In the genomic region with DNA sequence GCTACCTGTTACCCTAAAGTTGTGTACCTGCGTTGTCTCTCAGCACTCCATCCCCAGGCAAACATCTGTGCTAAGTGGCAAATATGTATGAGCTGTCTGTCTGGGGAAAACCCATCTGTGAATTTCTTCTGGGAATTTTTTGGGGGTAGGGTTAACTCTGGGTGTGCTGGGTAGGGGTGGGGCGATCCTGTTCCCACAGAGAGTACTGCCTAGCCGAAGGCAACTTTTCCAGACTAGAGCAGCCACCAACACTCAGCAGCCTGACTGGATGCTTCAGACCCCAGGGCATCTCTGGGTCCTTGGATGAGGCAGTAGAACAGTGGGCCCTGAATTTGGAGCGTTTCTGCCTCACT, we compare ENCODE assay signal across 9 mouse cellular contexts. TPM values are rescaled to one million over a fixed set of nuclear protein-coding genes. Genes with fewer than 3 reads are reported as not detected.
DNase-seq lines count a peak whose midpoint lies in the region; ATAC-seq and TF ChIP-seq lines count a peak whose summit lies in the region.
"Had no signal": no experiment of that assay in that cellular context is flagged by ENCODE, and none has a peak within 500 bp of the region (broad histone marks: within the 10 kb centered on the region; RNA-seq: fewer than 3 reads in every experiment).

No protein-coding gene starts in this region.

- H3K36me3 ChIP-seq in intestine, embryonic 15.5 days, result no peaks in the 10 kb centered on the region
- H3K36me3 ChIP-seq in intestine, postnatal 0 days (ENCODE audit: control insufficient read depth, insufficient read depth), result no peaks in the 10 kb centered on the region
- no peaks in the 10 kb centered on the region for H3K36me3 ChIP-seq in stomach, embryonic 16.5 days (ENCODE audit: control insufficient read depth, insufficient read depth, low read length)
- H3K36me3 ChIP-seq in stomach, postnatal 0 days (ENCODE audit: control insufficient read depth, insufficient read depth, low read length), result no peaks in the 10 kb centered on the region
- no peaks in the 10 kb centered on the region for H3K36me3 ChIP-seq in hindbrain, embryonic 13.5 days
- H3K36me3 ChIP-seq in neural tube, embryonic 15.5 days, result no peaks in the 10 kb centered on the region
- H3K36me3 ChIP-seq: liver, embryonic 13.5 days had no signal

- DNase-seq in stomach, postnatal 0 days (ENCODE audit: low spot score), result no peak
- no peak for DNase-seq in ovary, adult 18-20 months (ENCODE audit: low spot score)
- no peak for DNase-seq in adrenal gland, adult 18-20 months (ENCODE audit: low spot score in 2 of 2)

- no peak for TF ChIP-seq EP300 in stomach, postnatal 0 days (optimal IDR thresholded peaks at IDR 0.05)

- no peak overlapping the region for H3K4me3 ChIP-seq in intestine, embryonic 15.5 days (replicated peaks)
- H3K4me3 ChIP-seq in intestine, postnatal 0 days (ENCODE audit: low read depth, low read length), result no peak overlapping the region
- no peak overlapping the region for H3K4me3 ChIP-seq in stomach, embryonic 16.5 days (replicated peaks; ENCODE audit: low read length)
- H3K4me3 ChIP-seq in stomach, postnatal 0 days (ENCODE audit: low read depth, low read length), result no peak overlapping the region
- no peak overlapping the region; the same call in 1 of the 2 replicates for H3K4me3 ChIP-seq in hindbrain, embryonic 13.5 days
- H3K4me3 ChIP-seq in neural tube, embryonic 15.5 days (replicated peaks), result no peak overlapping the region
- H3K4me3 ChIP-seq: liver, embryonic 13.5 days had no signal

- H3K9me3 ChIP-seq in intestine, embryonic 15.5 days, result no peaks in the 10 kb centered on the region
- no peaks in the 10 kb centered on the region for H3K9me3 ChIP-seq in intestine, postnatal 0 days (ENCODE audit: control insufficient read depth)
- H3K9me3 ChIP-seq in stomach, embryonic 16.5 days (replicated peaks; ENCODE audit: control insufficient read depth, low read length), result no peaks in the 10 kb centered on the region
- H3K9me3 ChIP-seq in stomach, postnatal 0 days (ENCODE audit: control insufficient read depth, low read length), result no peaks in the 10 kb centered on the region
- H3K9me3 ChIP-seq in hindbrain, embryonic 13.5 days, result no peaks in the 10 kb centered on the region
- H3K9me3 ChIP-seq in neural tube, embryonic 15.5 days (replicated peaks), result no peaks in the 10 kb centered on the region
- H3K9me3 ChIP-seq: liver, embryonic 13.5 days had no signal

- H3K27ac ChIP-seq in intestine, embryonic 15.5 days, result peak overlapping the region; percentile 93; the same call in 1 of the 2 replicates
- H3K27ac ChIP-seq in intestine, postnatal 0 days (ENCODE audit: low read depth, low read length), result no peak overlapping the region
- no peak overlapping the region; the same call in 1 of the 2 replicates for H3K27ac ChIP-seq in stomach, embryonic 16.5 days (ENCODE audit: low read length)
- no peak overlapping the region for H3K27ac ChIP-seq in stomach, postnatal 0 days (replicated peaks)
- H3K27ac ChIP-seq in hindbrain, embryonic 13.5 days, result no peak overlapping the region
- no peak overlapping the region for H3K27ac ChIP-seq in neural tube, embryonic 15.5 days (replicated peaks)
- H3K27ac ChIP-seq: liver, embryonic 13.5 days had no signal

- peaks cover 40% of the 10 kb centered on the region for H3K4me1 ChIP-seq in intestine, embryonic 15.5 days (replicated peaks)
- no peaks in the 10 kb centered on the region for H3K4me1 ChIP-seq in intestine, postnatal 0 days (replicated peaks; ENCODE audit: control insufficient read depth, insufficient read depth, low read length)
- peaks cover 23% of the 10 kb centered on the region for H3K4me1 ChIP-seq in stomach, embryonic 16.5 days (ENCODE audit: control insufficient read depth, insufficient read depth, low read length)
- peaks cover 7% of the 10 kb centered on the region; the same call in 1 of the 2 replicates for H3K4me1 ChIP-seq in stomach, postnatal 0 days (replicated peaks; ENCODE audit: control insufficient read depth, insufficient read depth)
- peaks cover 49% of the 10 kb centered on the region for H3K4me1 ChIP-seq in hindbrain, embryonic 13.5 days (replicated peaks)
- H3K4me1 ChIP-seq in neural tube, embryonic 15.5 days, result peaks cover 43% of the 10 kb centered on the region

- 27% methylated on average over 4 of the region's 4 CpGs for WGBS in intestine, embryonic 15.5 days
- 27% methylated on average over 4 of the region's 4 CpGs for WGBS in intestine, postnatal 0 days
- 17% methylated on average over 4 of the region's 4 CpGs for WGBS in stomach, embryonic 16.5 days
- WGBS in stomach, postnatal 0 days, result 29% methylated on average over 4 of the region's 4 CpGs
- 28% methylated on average over 4 of the region's 4 CpGs for WGBS in hindbrain, embryonic 13.5 days
- WGBS in neural tube, embryonic 15.5 days, result 18% methylated on average over 4 of the region's 4 CpGs

- H3K4me2 ChIP-seq in intestine, embryonic 15.5 days (replicated peaks), result no peak overlapping the region
- H3K4me2 ChIP-seq in intestine, postnatal 0 days (replicated peaks; ENCODE audit: low read depth), result no peak overlapping the region
- H3K4me2 ChIP-seq in stomach, embryonic 16.5 days (ENCODE audit: low read depth, low read length), result no peak overlapping the region
- no peak overlapping the region for H3K4me2 ChIP-seq in stomach, postnatal 0 days (replicated peaks; ENCODE audit: low read depth)
- no peak overlapping the region for H3K4me2 ChIP-seq in hindbrain, embryonic 13.5 days
- peak overlapping the region; percentile 89; the same call in 1 of the 2 replicates for H3K4me2 ChIP-seq in neural tube, embryonic 15.5 days

- 0 out of 2 replicates have a peak overlapping the region, but pooled peaks have one; percentile 72 for H3K9ac ChIP-seq in intestine, embryonic 15.5 days
- no peak overlapping the region for H3K9ac ChIP-seq in intestine, postnatal 0 days (ENCODE audit: low read depth, low read length)
- 0 out of 2 replicates have a peak overlapping the region, but pooled peaks have one; percentile 36 for H3K9ac ChIP-seq in stomach, embryonic 16.5 days (ENCODE audit: low read length)
- H3K9ac ChIP-seq in stomach, postnatal 0 days (ENCODE audit: low read length), result no peak overlapping the region
- H3K9ac ChIP-seq in hindbrain, embryonic 13.5 days, result peak overlapping the region; percentile 29; the same call in 1 of the 2 replicates
- no peak overlapping the region for H3K9ac ChIP-seq in neural tube, embryonic 15.5 days (replicated peaks)
- H3K9ac ChIP-seq: liver, embryonic 13.5 days had no signal

- ATAC-seq in intestine, embryonic 15.5 days, result no peak
- ATAC-seq in intestine, postnatal 0 days, result no peak
- no peak for ATAC-seq in stomach, embryonic 16.5 days (ENCODE audit: insufficient read depth, low FRiP score)
- ATAC-seq in stomach, postnatal 0 days (ENCODE audit: low FRiP score, low TSS enrichment), result no peak
- ATAC-seq in hindbrain, embryonic 13.5 days (ENCODE audit: low FRiP score), result no peak
- ATAC-seq in neural tube, embryonic 15.5 days (ENCODE audit: low FRiP score), result no peak

- H3K27me3 ChIP-seq in intestine, embryonic 15.5 days (replicated peaks), result no peaks in the 10 kb centered on the region
- H3K27me3 ChIP-seq in intestine, postnatal 0 days (replicated peaks; ENCODE audit: control insufficient read depth, insufficient read depth, low read length), result no peaks in the 10 kb centered on the region
- H3K27me3 ChIP-seq in stomach, embryonic 16.5 days (ENCODE audit: control insufficient read depth, insufficient read depth, low read length), result no peaks in the 10 kb centered on the region
- no peaks in the 10 kb centered on the region for H3K27me3 ChIP-seq in stomach, postnatal 0 days (ENCODE audit: control insufficient read depth, insufficient read depth, low read length)
- peaks cover 48% of the 10 kb centered on the region for H3K27me3 ChIP-seq in hindbrain, embryonic 13.5 days
- H3K27me3 ChIP-seq in neural tube, embryonic 15.5 days (replicated peaks), result peaks cover 15% of the 10 kb centered on the region

- TF ChIP-seq CTCF in intestine, postnatal 0 days (IDR thresholded peaks at IDR 0.05; ENCODE audit: low read depth), result no peak
- no peak for TF ChIP-seq CTCF in stomach, postnatal 0 days (IDR thresholded peaks at IDR 0.05; ENCODE audit: low read depth)

RNA-seq across cellular contexts. Expression of a gene that starts 1.3 kb away (rescaled TPM):
- 57.9 and 58.5 TPM in 2 replicates for polyA plus RNA-seq in intestine, embryonic 15.5 days (2015; fragmentation: Nextera tagmentation; extraction: Ambion mirVana)
- polyA plus RNA-seq in intestine, postnatal 0 days (2015; fragmentation: Nextera tagmentation; extraction: Ambion mirVana), result 50.7 and 69.8 TPM in 2 replicates
- polyA plus RNA-seq in stomach, embryonic 16.5 days (2015; fragmentation: Nextera tagmentation; extraction: Ambion mirVana), result 41.5 and 44.7 TPM in 2 replicates
- polyA plus RNA-seq in stomach, postnatal 0 days (2015; fragmentation: Nextera tagmentation; extraction: Ambion mirVana), result 34.8 and 36.6 TPM in 2 replicates
- polyA plus RNA-seq in hindbrain, embryonic 13.5 days (2015; fragmentation: Nextera tagmentation; extraction: Ambion mirVana), result 12.1 and 12.4 TPM in 2 replicates
- 9.7 and 16.5 TPM in 2 replicates for polyA plus RNA-seq in neural tube, embryonic 15.5 days (2015; fragmentation: Nextera tagmentation; extraction: Ambion mirVana)
- 10 to 100 TPM; 12.2 to 12.6 TPM for total RNA-seq in adrenal gland, adult 18-20 months (2021)

RNA-seq across cellular contexts. Expression of a gene that starts 11.9 kb away (rescaled TPM):
- polyA plus RNA-seq in intestine, embryonic 15.5 days (2015; fragmentation: Nextera tagmentation; extraction: Ambion mirVana), result 60.6 and 63.9 TPM in 2 replicates
- polyA plus RNA-seq in intestine, postnatal 0 days (2015; fragmentation: Nextera tagmentation; extraction: Ambion mirVana), result 57.4 and 61.8 TPM in 2 replicates
- polyA plus RNA-seq in stomach, embryonic 16.5 days (2015; fragmentation: Nextera tagmentation; extraction: Ambion mirVana), result 81.7 and 83.1 TPM in 2 replicates
- 107 and 113 TPM in 2 replicates for polyA plus RNA-seq in stomach, postnatal 0 days (2015; fragmentation: Nextera tagmentation; extraction: Ambion mirVana)
- 34.6 and 38.0 TPM in 2 replicates for polyA plus RNA-seq in hindbrain, embryonic 13.5 days (2015; fragmentation: Nextera tagmentation; extraction: Ambion mirVana)
- 40.9 and 49.3 TPM in 2 replicates for polyA plus RNA-seq in neural tube, embryonic 15.5 days (2015; fragmentation: Nextera tagmentation; extraction: Ambion mirVana)
- total RNA-seq in adrenal gland, adult 18-20 months (2021), result 10 to 100 TPM; 40.9 to 52.4 TPM

RNA-seq across cellular contexts. Expression of a gene that starts 23.1 kb away (rescaled TPM):
- polyA plus RNA-seq in intestine, embryonic 15.5 days (2015; fragmentation: Nextera tagmentation; extraction: Ambion mirVana), result 131 and 134 TPM in 2 replicates
- polyA plus RNA-seq in intestine, postnatal 0 days (2015; fragmentation: Nextera tagmentation; extraction: Ambion mirVana), result 120 and 128 TPM in 2 replicates
- 119 and 131 TPM in 2 replicates for polyA plus RNA-seq in stomach, embryonic 16.5 days (2015; fragmentation: Nextera tagmentation; extraction: Ambion mirVana)
- polyA plus RNA-seq in stomach, postnatal 0 days (2015; fragmentation: Nextera tagmentation; extraction: Ambion mirVana), result 140 and 152 TPM in 2 replicates
- polyA plus RNA-seq in hindbrain, embryonic 13.5 days (2015; fragmentation: Nextera tagmentation; extraction: Ambion mirVana), result 74.4 and 76.2 TPM in 2 replicates
- 85.0 and 95.8 TPM in 2 replicates for polyA plus RNA-seq in neural tube, embryonic 15.5 days (2015; fragmentation: Nextera tagmentation; extraction: Ambion mirVana)
- total RNA-seq in adrenal gland, adult 18-20 months (2021), result 100 to 1,000 TPM; 119 to 122 TPM

RNA-seq across cellular contexts. Expression of a gene that starts 36.2 kb away (rescaled TPM):
- polyA plus RNA-seq in intestine, embryonic 15.5 days (2015; fragmentation: Nextera tagmentation; extraction: Ambion mirVana), result 2.9 and 4.1 TPM in 2 replicates
- polyA plus RNA-seq in intestine, postnatal 0 days (2015; fragmentation: Nextera tagmentation; extraction: Ambion mirVana), result 1.2 and 1.3 TPM in 2 replicates
- 4.4 and 4.8 TPM in 2 replicates for polyA plus RNA-seq in stomach, embryonic 16.5 days (2015; fragmentation: Nextera tagmentation; extraction: Ambion mirVana)
- 2.7 and 3.3 TPM in 2 replicates for polyA plus RNA-seq in stomach, postnatal 0 days (2015; fragmentation: Nextera tagmentation; extraction: Ambion mirVana)
- 64.3 and 68.1 TPM in 2 replicates for polyA plus RNA-seq in hindbrain, embryonic 13.5 days (2015; fragmentation: Nextera tagmentation; extraction: Ambion mirVana)
- 63.0 and 76.6 TPM in 2 replicates for polyA plus RNA-seq in neural tube, embryonic 15.5 days (2015; fragmentation: Nextera tagmentation; extraction: Ambion mirVana)
- total RNA-seq in adrenal gland, adult 18-20 months (2021), result 1 to 10 TPM; 1.7 to 2.9 TPM

RNA-seq across cellular contexts. Expression of a gene that starts 36.5 kb away (rescaled TPM):
- polyA plus RNA-seq in intestine, embryonic 15.5 days (2015; fragmentation: Nextera tagmentation; extraction: Ambion mirVana), result 348 and 351 TPM in 2 replicates
- polyA plus RNA-seq in intestine, postnatal 0 days (2015; fragmentation: Nextera tagmentation; extraction: Ambion mirVana), result 273 and 281 TPM in 2 replicates
- polyA plus RNA-seq in stomach, embryonic 16.5 days (2015; fragmentation: Nextera tagmentation; extraction: Ambion mirVana), result 318 and 325 TPM in 2 replicates
- polyA plus RNA-seq in stomach, postnatal 0 days (2015; fragmentation: Nextera tagmentation; extraction: Ambion mirVana), result 266 and 314 TPM in 2 replicates
- 205 and 209 TPM in 2 replicates for polyA plus RNA-seq in hindbrain, embryonic 13.5 days (2015; fragmentation: Nextera tagmentation; extraction: Ambion mirVana)
- 221 and 222 TPM in 2 replicates for polyA plus RNA-seq in neural tube, embryonic 15.5 days (2015; fragmentation: Nextera tagmentation; extraction: Ambion mirVana)
- total RNA-seq in adrenal gland, adult 18-20 months (2021), result 100 to 1,000 TPM; 108 to 123 TPM

Comparison
In these comparisons a context has a peak if more than half of its experiments do, and no peak if none do; other contexts are left out.
1. H3K9ac ChIP-seq: peak in intestine, embryonic 15.5 days (single experiment), stomach, embryonic 16.5 days (single experiment) and hindbrain, embryonic 13.5 days (single experiment); none in intestine, postnatal 0 days (single experiment), stomach, postnatal 0 days (single experiment) and neural tube, embryonic 15.5 days (single experiment).